Mouse (Mus musculus) layer of hippocampus, adult 9-10 months (tissue): ENCODE results near the gene Cdk6.

Experiments
- DNase-seq: peaks from one replicate; pipeline ENCODE4 v3.0.0; 2022; ENCODE audit warnings: low spot score

The Cdk6 gene

GRCm38 (mm10) chr5:3486579-3487282 is 145.4 kb downstream of the Cdk6 start:
- DNase-seq, result no peak

GRCm38 (mm10) chr5:3488146-3488774 is 147.0 kb downstream of the Cdk6 start:
- no peak for DNase-seq

GRCm38 (mm10) chr5:3490358-3490757 is 149.1 kb downstream of the Cdk6 start:
- DNase-seq, result no peak

- DNase-seq, result no peak
These were observed 149.8 kb downstream of the Cdk6 start for GRCm38 (mm10) chr5:3491084-3491483.

GRCm38 (mm10) chr5:3491883-3492282 is 150.6 kb downstream of the Cdk6 start:
- no peak for DNase-seq

- no peak for DNase-seq
These were observed 151.7 kb downstream of the Cdk6 start for GRCm38 (mm10) chr5:3492776-3493636.

- DNase-seq, result no peak
These were observed 152.7 kb downstream of the Cdk6 start for GRCm38 (mm10) chr5:3493968-3494367.

GRCm38 (mm10) chr5:3494452-3495187 is 153.3 kb downstream of the Cdk6 start:
- no peak for DNase-seq

GRCm38 (mm10) chr5:3497505-3497925 is 156.2 kb downstream of the Cdk6 start:
- no peak for DNase-seq

- DNase-seq, result no peak
These were observed 159.0 kb downstream of the Cdk6 start for GRCm38 (mm10) chr5:3500298-3500697.

- no peak for DNase-seq
These were observed 159.8 kb downstream of the Cdk6 start for GRCm38 (mm10) chr5:3500957-3501563.

- DNase-seq, result no peak
These were observed 160.3 kb downstream of the Cdk6 start for GRCm38 (mm10) chr5:3501564-3502001.

GRCm38 (mm10) chr5:3502610-3503350 is 161.5 kb downstream of the Cdk6 start:
- no peak for DNase-seq

GRCm38 (mm10) chr5:3503373-3503772 is 162.1 kb downstream of the Cdk6 start:
- no peak for DNase-seq

- no peak for DNase-seq
These were observed 162.6 kb downstream of the Cdk6 start for GRCm38 (mm10) chr5:3503836-3504323.

GRCm38 (mm10) chr5:3504453-3504852 is 163.2 kb downstream of the Cdk6 start:
- no peak for DNase-seq

- no peak for DNase-seq
These were observed 164.3 kb downstream of the Cdk6 start for GRCm38 (mm10) chr5:3505553-3505952.

- no peak for DNase-seq
These were observed 167.4 kb downstream of the Cdk6 start for GRCm38 (mm10) chr5:3508480-3509381.

- no peak for DNase-seq
These were observed 168.2 kb downstream of the Cdk6 start for GRCm38 (mm10) chr5:3509503-3509902.
